In the genomic region with DNA sequence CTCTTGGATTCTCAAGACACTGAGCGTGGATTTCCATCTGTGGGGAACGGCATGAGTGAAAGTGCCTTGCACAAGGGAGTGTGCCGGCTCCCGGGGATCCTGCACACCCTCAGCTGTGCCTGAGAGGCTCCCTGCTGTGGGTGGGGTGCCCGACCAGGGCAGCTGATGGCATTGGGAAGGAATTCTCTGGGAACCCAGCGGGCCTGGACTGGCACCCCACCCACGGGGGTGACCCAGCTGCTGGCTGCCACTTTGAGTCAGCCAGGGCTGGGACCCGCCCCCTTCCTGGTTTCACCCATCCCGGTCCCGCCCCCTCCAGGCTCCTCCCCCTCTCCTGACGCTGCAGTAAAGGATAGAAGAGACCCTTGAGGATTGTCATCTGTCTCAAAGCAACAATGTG, we compare ENCODE assay signal across 8 mouse cellular contexts. TPM values are rescaled to one million over a fixed set of nuclear protein-coding genes. Genes with fewer than 3 reads are reported as not detected.
DNase-seq lines count a peak whose midpoint lies in the region; ATAC-seq and TF ChIP-seq lines count a peak whose summit lies in the region.

No protein-coding gene starts in this region.

- 44% methylated on average over 10 of the region's 11 CpGs for WGBS in forebrain, embryonic 13.5 days
- WGBS in forebrain, embryonic 15.5 days: 42% methylated on average over 11 of the region's 11 CpGs
- 14% methylated on average over 11 of the region's 11 CpGs for WGBS in bone marrow, adult 2 months
- 33% methylated on average over 10 of the region's 11 CpGs for WGBS in intestine, embryonic 14.5 days
- 23% methylated on average over 11 of the region's 11 CpGs for WGBS in lung, embryonic 16.5 days

- H3K27me3 ChIP-seq in forebrain, embryonic 13.5 days: peaks cover 24% of the 10 kb centered on the region
- peaks cover 13% of the 10 kb centered on the region for H3K27me3 ChIP-seq in forebrain, embryonic 15.5 days
- no peaks in the 10 kb centered on the region for H3K27me3 ChIP-seq in intestine, embryonic 14.5 days (replicated peaks; ENCODE audit: control insufficient read depth, insufficient read depth, low read length)
- no peaks in the 10 kb centered on the region for H3K27me3 ChIP-seq in lung, embryonic 16.5 days (ENCODE audit: control insufficient read depth, insufficient read depth, low read depth, low read length)

- TF ChIP-seq CTCF in bone marrow, adult 2 months (IDR thresholded peaks at IDR 0.05; ENCODE audit: control insufficient read depth, insufficient read depth, low read length): no peak

- H3K27ac ChIP-seq in forebrain, embryonic 13.5 days: no peak overlapping the region
- H3K27ac ChIP-seq in forebrain, embryonic 15.5 days (replicated peaks): no peak overlapping the region
- H3K27ac ChIP-seq in bone marrow, adult 2 months (ENCODE audit: control insufficient read depth, insufficient read depth, low read depth, low read length, poor library complexity): 0 out of 2 replicates have a peak overlapping the region, but pooled peaks have one; percentile 32
- no peak overlapping the region for H3K27ac ChIP-seq in intestine, embryonic 14.5 days (ENCODE audit: low read depth)
- no peak overlapping the region for H3K27ac ChIP-seq in lung, embryonic 16.5 days (ENCODE audit: low read length)

- intact Hi-C loops in left cerebral cortex, postnatal 4 days (cut with DNase I): no loop called here

- H3K4me1 ChIP-seq in forebrain, embryonic 13.5 days: no peaks in the 10 kb centered on the region; the same call in 1 of the 2 replicates
- peaks cover 3% of the 10 kb centered on the region; the same call in 1 of the 2 replicates for H3K4me1 ChIP-seq in forebrain, embryonic 15.5 days
- 0 out of 2 replicates have a peak, but pooled peaks cover 2% of the 10 kb centered on the region for H3K4me1 ChIP-seq in bone marrow, adult 2 months (ENCODE audit: control insufficient read depth, insufficient read depth, low read length)
- peaks cover 27% of the 10 kb centered on the region for H3K4me1 ChIP-seq in intestine, embryonic 14.5 days (replicated peaks; ENCODE audit: control insufficient read depth, insufficient read depth, low read length)
- H3K4me1 ChIP-seq in lung, embryonic 16.5 days (replicated peaks; ENCODE audit: control insufficient read depth, insufficient read depth, low read length): peaks cover 14% of the 10 kb centered on the region; the same call in 1 of the 2 replicates

- H3K4me3 ChIP-seq in forebrain, embryonic 13.5 days: no peak overlapping the region
- no peak overlapping the region for H3K4me3 ChIP-seq in forebrain, embryonic 15.5 days
- H3K4me3 ChIP-seq in bone marrow, adult 2 months (replicated peaks; ENCODE audit: control insufficient read depth, low read depth, low read length): no peak overlapping the region
- H3K4me3 ChIP-seq in intestine, embryonic 14.5 days (ENCODE audit: low read depth, low read length): no peak overlapping the region
- no peak overlapping the region for H3K4me3 ChIP-seq in lung, embryonic 16.5 days (ENCODE audit: low read length)

- no peak for DNase-seq in intestine, embryonic 14.5 days (ENCODE audit: low spot score)
- peak; percentile 69 for DNase-seq in thymus, postnatal 25 days
- no peak for DNase-seq in left cerebral cortex, postnatal 4 days
- no peak for DNase-seq in cerebellum, postnatal 25 days

- H3K9ac ChIP-seq in forebrain, embryonic 13.5 days: no peak overlapping the region
- no peak overlapping the region for H3K9ac ChIP-seq in forebrain, embryonic 15.5 days (replicated peaks)
- no peak overlapping the region for H3K9ac ChIP-seq in intestine, embryonic 14.5 days (ENCODE audit: low read length)
- H3K9ac ChIP-seq in lung, embryonic 16.5 days (ENCODE audit: low read length): no peak overlapping the region

- H3K9me3 ChIP-seq in forebrain, embryonic 13.5 days (replicated peaks): no peaks in the 10 kb centered on the region
- no peaks in the 10 kb centered on the region for H3K9me3 ChIP-seq in forebrain, embryonic 15.5 days
- no peaks in the 10 kb centered on the region for H3K9me3 ChIP-seq in intestine, embryonic 14.5 days (ENCODE audit: control insufficient read depth, low read length)
- no peaks in the 10 kb centered on the region for H3K9me3 ChIP-seq in lung, embryonic 16.5 days (ENCODE audit: control insufficient read depth, low read length)

- no peak overlapping the region for H3K4me2 ChIP-seq in forebrain, embryonic 13.5 days
- no peak overlapping the region for H3K4me2 ChIP-seq in forebrain, embryonic 15.5 days (replicated peaks)
- H3K4me2 ChIP-seq in intestine, embryonic 14.5 days (ENCODE audit: low read length): peak overlapping the region; percentile 24
- peak overlapping the region; percentile 45 for H3K4me2 ChIP-seq in lung, embryonic 16.5 days (ENCODE audit: low read depth, low read length)

- no peaks in the 10 kb centered on the region for H3K36me3 ChIP-seq in forebrain, embryonic 13.5 days (ENCODE audit: poor library complexity, severe bottlenecking)
- H3K36me3 ChIP-seq in forebrain, embryonic 15.5 days: no peaks in the 10 kb centered on the region
- no peaks in the 10 kb centered on the region for H3K36me3 ChIP-seq in intestine, embryonic 14.5 days (ENCODE audit: control insufficient read depth, insufficient read depth, low read length)
- H3K36me3 ChIP-seq in lung, embryonic 16.5 days (ENCODE audit: control insufficient read depth, insufficient read depth, low read length): no peaks in the 10 kb centered on the region

- TF ChIP-seq POLR2A in bone marrow, adult 2 months (IDR thresholded peaks at IDR 0.05; ENCODE audit: borderline replicate concordance, control insufficient read depth, low read depth, low read length): no peak

- 0 out of 2 replicates have a peak, but pooled peaks have one; percentile 21 for ATAC-seq in forebrain, embryonic 13.5 days
- no peak for ATAC-seq in forebrain, embryonic 15.5 days (replicated peaks)
- no peak for ATAC-seq in intestine, embryonic 14.5 days (replicated peaks; ENCODE audit: low FRiP score, low TSS enrichment, low read depth)
- ATAC-seq in lung, embryonic 16.5 days (ENCODE audit: low read depth): peak; percentile 24; the same call in 1 of the 2 replicates

RNA-seq across cellular contexts. Expression of a gene that starts 5.6 kb away (rescaled TPM):
- 0.41 and 0.52 TPM in 2 replicates for polyA plus RNA-seq in forebrain, embryonic 13.5 days (2015; fragmentation: Nextera tagmentation; extraction: Ambion mirVana)
- polyA plus RNA-seq in forebrain, embryonic 15.5 days (2015; fragmentation: Nextera tagmentation; extraction: Ambion mirVana): 0.43 and 0.46 TPM in 2 replicates
- 10.8 and 12.5 TPM in 2 replicates for polyA plus RNA-seq in bone marrow, adult 2 months (2011; ENCODE audit: insufficient read depth, insufficient read length, low replicate concordance, missing spikeins)
- 14.2 and 16.5 TPM in 2 replicates for polyA plus RNA-seq in intestine, embryonic 14.5 days (2014; fragmentation: Nextera tagmentation; extraction: Ambion mirVana)
- polyA plus RNA-seq in lung, embryonic 16.5 days (2015; fragmentation: Nextera tagmentation; extraction: Ambion mirVana): 6.1 TPM in 2 replicates
- total RNA-seq in left cerebral cortex, postnatal 4 days (2021): 1 to 10 TPM; 2.2 to 2.8 TPM

RNA-seq across cellular contexts. Expression of a gene that starts 22.7 kb away (rescaled TPM):
- 1.9 and 2.6 TPM in 2 replicates for polyA plus RNA-seq in forebrain, embryonic 13.5 days (2015; fragmentation: Nextera tagmentation; extraction: Ambion mirVana)
- 2.3 and 2.7 TPM in 2 replicates for polyA plus RNA-seq in forebrain, embryonic 15.5 days (2015; fragmentation: Nextera tagmentation; extraction: Ambion mirVana)
- polyA plus RNA-seq in bone marrow, adult 2 months (2011; ENCODE audit: insufficient read depth, insufficient read length, low replicate concordance, missing spikeins): 34.2 and 56.8 TPM in 2 replicates
- polyA plus RNA-seq in intestine, embryonic 14.5 days (2014; fragmentation: Nextera tagmentation; extraction: Ambion mirVana): 10.1 and 11.2 TPM in 2 replicates
- 7.8 and 8.1 TPM in 2 replicates for polyA plus RNA-seq in lung, embryonic 16.5 days (2015; fragmentation: Nextera tagmentation; extraction: Ambion mirVana)
- total RNA-seq in left cerebral cortex, postnatal 4 days (2021): 10 to 100 TPM; 30.0 to 33.9 TPM

Comparison
In these comparisons a context has a peak if more than half of its experiments do, and no peak if none do; other contexts are left out.
1. ATAC-seq: peak in forebrain, embryonic 13.5 days (single experiment) and lung, embryonic 16.5 days (single experiment); none in forebrain, embryonic 15.5 days (single experiment) and intestine, embryonic 14.5 days (single experiment).
2. H3K4me2 ChIP-seq: peak in intestine, embryonic 14.5 days (single experiment) and lung, embryonic 16.5 days (single experiment); none in forebrain, embryonic 13.5 days (single experiment) and forebrain, embryonic 15.5 days (single experiment).